Mouse (Mus musculus) kidney, adult 2 months (tissue): ENCODE measurements at regions not wholly inside any gene's neighbourhood (a gene's known extent, or its start where the extent isn't known, plus 50 kb on each side); places are given as distances from the start of the nearest gene placed in this dataset.

Source experiments
- DNase-seq: peaks from one replicate; pipeline ENCODE4 v3.0.0; 2021
- H3K27ac ChIP-seq: fragments of 200-500 bp; 2 replicates; pipeline ENCODE4 v1.5.1; 2012; ENCODE audit warnings: low read depth, low read length, control low read depth, inconsistent platforms; ENCODE audit not compliant: insufficient read depth
- H3K27me3 ChIP-seq: fragments of 200-500 bp; replicated peaks from 2 replicates; pipeline ENCODE4 v1.6.1; 2012; ENCODE audit warnings: mild to moderate bottlenecking, moderate library complexity, low read length, inconsistent platforms; ENCODE audit not compliant: control insufficient read depth, insufficient read depth
- H3K36me3 ChIP-seq: fragments of 200-500 bp; 2 replicates; pipeline ENCODE4 v1.6.1; 2012; ENCODE audit warnings: mild to moderate bottlenecking, moderate library complexity, low read length, inconsistent platforms; ENCODE audit not compliant: control insufficient read depth, insufficient read depth
- H3K4me1 ChIP-seq: fragments of 200-500 bp; 2 replicates; pipeline ENCODE4 v1.6.1; 2011; ENCODE audit warnings: low read length; ENCODE audit not compliant: control insufficient read depth, insufficient read depth
- H3K4me3 ChIP-seq: fragments of 200-500 bp; 2 replicates; pipeline ENCODE4 v1.5.1; 2011; ENCODE audit warnings: mild to moderate bottlenecking, low read depth, low read length, control low read depth; ENCODE audit not compliant: insufficient read depth
- CTCF ChIP-seq: fragments of 200-500 bp; conservative IDR thresholded peaks from 2 replicates; pipeline ENCODE4 v1.5.1; 2011; ENCODE audit warnings: low read depth, mild to moderate bottlenecking, control low read depth, low read length, moderate library complexity, mixed read lengths; ENCODE audit not compliant: insufficient read depth, insufficient read length
- POLR2A ChIP-seq: fragments of 200-500 bp; IDR thresholded peaks from one replicate; pipeline ENCODE4 v1.6.1; 2011; ENCODE audit warnings: low read depth, low read length, control low read depth
- WGBS: fragments of 180-500 bp; shearing (Covaris S2); methylation state at CpG from one replicate; pipeline ENCODE4 v1.1.7; 2018; 5-methylcytosine and 5-hydroxymethylcytosine counted together

DNA sequence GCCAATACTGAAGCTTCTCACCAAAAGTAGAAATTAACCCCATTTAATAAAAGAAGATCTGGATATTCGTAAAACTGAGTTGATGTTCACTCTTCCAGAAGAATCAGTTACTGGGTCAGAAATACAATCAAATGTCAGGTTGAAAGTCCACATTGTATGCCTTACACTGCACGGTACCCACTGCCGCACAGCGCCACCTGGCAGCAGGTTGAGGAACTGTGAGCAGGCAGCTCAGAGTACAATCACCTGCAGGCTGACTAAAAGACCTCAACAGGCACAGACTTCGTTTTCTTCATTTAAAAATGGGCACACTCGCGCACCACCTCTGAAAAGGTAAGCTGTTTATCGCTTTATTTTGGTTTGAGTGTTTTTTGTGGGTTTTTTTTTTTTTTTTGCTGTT lies 341.8 kb upstream of the Mms22l start:
- DNase-seq = peak; percentile 59
- no peaks in the 10 kb centered on the region for H3K27me3 ChIP-seq
- H3K27ac ChIP-seq = no peak overlapping the region
- TF ChIP-seq POLR2A (no peak), CTCF (peak; percentile 82)
- no peaks in the 10 kb centered on the region for H3K4me1 ChIP-seq
- H3K4me3 ChIP-seq = no peak overlapping the region
- no peaks in the 10 kb centered on the region for H3K36me3 ChIP-seq
- WGBS = 13% methylated on average over 8 of the region's 8 CpGs

GRCm38 (mm10) chr4:24173750-24174149 lies 322.5 kb upstream of the Mms22l start:
- DNase-seq = no peak
- no peaks in the 10 kb centered on the region; the same call in 1 of the 2 replicates for H3K27me3 ChIP-seq
- WGBS = 79% methylated on average over 2 of the region's 2 CpGs
- TF ChIP-seq CTCF = no peak
- TF ChIP-seq POLR2A = no peak
- no peak overlapping the region for H3K27ac ChIP-seq
- H3K4me3 ChIP-seq = no peak overlapping the region
- no peaks in the 10 kb centered on the region for H3K36me3 ChIP-seq
- no peaks in the 10 kb centered on the region for H3K4me1 ChIP-seq

DNA sequence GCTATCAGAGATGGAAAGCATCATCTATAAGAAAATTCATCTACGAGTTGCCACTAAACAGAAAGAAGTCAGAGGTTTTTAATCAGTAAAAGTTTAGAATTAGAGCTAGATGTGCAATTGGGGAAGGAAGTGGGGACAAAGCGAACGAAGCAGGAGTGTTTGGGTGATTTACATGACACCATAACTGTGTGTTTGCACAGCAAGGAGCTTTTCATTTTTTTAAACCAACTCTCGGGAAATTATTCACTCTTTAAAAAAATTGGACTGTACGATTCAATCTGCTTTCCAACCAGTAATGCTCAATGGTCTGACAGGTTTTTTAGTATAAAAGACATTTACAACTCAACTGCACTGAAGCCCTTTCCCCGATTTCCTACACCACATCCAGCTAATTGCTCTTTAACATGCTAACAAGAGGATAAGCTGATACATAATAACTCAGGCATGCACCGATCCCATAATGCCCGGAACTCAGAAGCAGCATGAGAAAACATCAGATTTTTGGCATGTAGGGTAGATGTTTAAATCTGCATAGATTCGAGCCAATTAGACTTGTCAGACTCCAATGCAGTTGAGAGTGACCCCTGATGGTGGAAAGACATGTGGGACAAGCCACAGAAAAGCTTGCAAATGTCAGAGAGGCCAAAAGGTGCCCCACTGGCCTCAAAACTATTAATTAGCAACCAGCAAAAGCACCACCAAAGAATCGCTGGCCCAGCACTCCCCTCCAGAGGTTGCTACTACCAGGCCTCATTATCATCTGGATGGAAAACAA lies 282.8 kb upstream of the Mms22l start:
- Histone ChIP-seq H3K27ac (no peak overlapping the region), H3K4me3 (no peak overlapping the region), H3K4me1 (no peaks in the 10 kb centered on the region), H3K36me3 (no peaks in the 10 kb centered on the region), H3K27me3 (no peaks in the 10 kb centered on the region)
- DNase-seq = no peak
- no peak for TF ChIP-seq POLR2A
- 55% methylated on average over 10 of the region's 10 CpGs for WGBS

DNA sequence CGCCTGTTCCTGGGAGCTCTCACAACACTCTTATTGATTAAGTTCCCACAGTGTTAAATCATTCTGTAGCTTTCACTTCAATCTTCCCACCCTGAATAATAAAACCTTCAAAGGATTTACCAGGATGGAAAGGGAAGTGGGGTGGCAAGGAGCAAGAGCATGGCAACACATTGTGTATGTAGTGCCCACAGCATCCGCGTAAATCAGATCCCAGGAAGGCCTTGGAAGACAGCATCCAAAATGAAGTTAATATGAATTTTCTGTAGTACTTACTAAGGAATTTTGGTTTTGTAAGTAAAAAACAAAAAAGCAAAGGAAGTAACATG lies 282.3 kb upstream of the Mms22l start:
- no peak for DNase-seq
- H3K4me1 ChIP-seq = no peaks in the 10 kb centered on the region
- H3K27ac ChIP-seq = no peak overlapping the region
- no peaks in the 10 kb centered on the region for H3K27me3 ChIP-seq
- no peak for TF ChIP-seq CTCF
- TF ChIP-seq POLR2A = no peak
- 75% methylated on average over 3 of the region's 3 CpGs for WGBS
- no peak overlapping the region for H3K4me3 ChIP-seq
- no peaks in the 10 kb centered on the region for H3K36me3 ChIP-seq

DNA sequence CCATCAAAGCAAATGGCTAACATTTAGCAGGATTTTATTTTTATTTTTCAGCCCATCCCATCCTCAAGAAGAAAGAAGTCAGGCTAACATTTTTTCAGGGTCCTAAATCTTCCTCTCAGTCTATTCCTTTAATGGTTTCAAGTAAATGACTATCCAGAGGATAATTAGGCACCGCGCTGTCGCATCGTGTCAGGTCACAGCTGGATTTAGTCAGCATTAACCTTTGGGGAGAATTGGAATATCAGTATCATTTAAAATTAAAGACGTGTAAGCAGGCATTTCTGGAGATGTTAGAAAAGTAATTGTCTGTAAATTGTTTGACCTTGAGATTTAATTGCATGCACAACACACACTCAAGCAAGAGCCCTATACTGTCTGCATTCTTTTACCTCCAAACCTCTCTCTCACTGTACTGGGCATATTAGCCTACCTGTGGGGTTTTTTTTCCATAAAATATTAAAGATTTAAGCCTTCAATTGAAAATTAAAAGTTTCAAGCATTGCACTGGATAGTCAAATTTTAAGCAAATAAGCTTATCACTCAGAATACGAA lies 277.8 kb upstream of the Mms22l start:
- Histone ChIP-seq H3K4me3 (no peak overlapping the region), H3K4me1 (no peaks in the 10 kb centered on the region), H3K27ac (no peak overlapping the region), H3K36me3 (no peaks in the 10 kb centered on the region), H3K27me3 (no peaks in the 10 kb centered on the region)
- 32% methylated on average over 6 of the region's 6 CpGs for WGBS
- TF ChIP-seq CTCF (no peak), POLR2A (no peak)
- no peak for DNase-seq

DNA sequence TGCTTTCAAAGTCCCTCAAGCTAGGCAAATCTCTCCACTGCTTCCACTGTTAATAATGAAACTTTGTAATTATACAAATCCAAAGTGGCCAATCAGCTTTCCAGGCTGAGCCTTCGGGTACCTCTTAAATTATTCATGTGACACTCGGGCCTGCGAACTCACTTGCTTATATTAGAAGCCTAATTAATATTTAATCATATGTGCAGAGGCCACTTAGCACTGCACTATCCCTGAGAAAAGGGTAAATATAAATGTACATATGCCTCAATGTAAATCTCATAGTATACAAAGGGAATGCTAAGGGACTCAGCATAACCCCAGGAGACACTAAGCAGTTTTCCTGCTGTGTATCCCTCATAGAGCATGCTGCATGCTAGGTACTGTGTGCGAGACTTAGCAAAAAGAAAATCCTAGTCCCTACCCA lies 277.2 kb upstream of the Mms22l start:
- Histone ChIP-seq H3K4me3 (no peak overlapping the region), H3K4me1 (no peaks in the 10 kb centered on the region), H3K27ac (no peak overlapping the region), H3K36me3 (no peaks in the 10 kb centered on the region), H3K27me3 (no peaks in the 10 kb centered on the region)
- no peak for DNase-seq
- 56% methylated on average over 4 of the region's 4 CpGs for WGBS
- TF ChIP-seq POLR2A = no peak
- TF ChIP-seq CTCF = no peak

GRCm38 (mm10) chr4:24219583-24219982 lies 276.7 kb upstream of the Mms22l start:
- no peak overlapping the region for H3K27ac ChIP-seq
- WGBS = 65% methylated on average over 3 of the region's 3 CpGs
- no peaks in the 10 kb centered on the region for H3K27me3 ChIP-seq
- H3K4me3 ChIP-seq = no peak overlapping the region
- no peaks in the 10 kb centered on the region for H3K36me3 ChIP-seq
- DNase-seq = no peak
- H3K4me1 ChIP-seq = no peaks in the 10 kb centered on the region
- no peak for TF ChIP-seq CTCF
- TF ChIP-seq POLR2A = no peak
